Mouse (Mus musculus) erythroblast, embryonic 14.5 days (primary cell): ENCODE data around the gene Rhoh.

Source experiments
- GATA1 ChIP-seq: IDR thresholded peaks from 2 replicates; pipeline ENCODE4 v1.6.1; 2012; ENCODE audit warnings: low read length, inconsistent platforms, mixed read lengths
- TAL1 ChIP-seq: IDR thresholded peaks from 3 replicates; pipeline ENCODE4 v1.6.1; 2012; ENCODE audit warnings: low read length, inconsistent platforms, mixed read lengths

GRCm38 (mm10) chr5:65908751-65909150 lies 47.7 kb downstream of the Rhoh start:
- TF ChIP-seq TAL1 = no peak
- TF ChIP-seq GATA1 = no peak
